Mouse (Mus musculus): ENCODE results near the gene Adora3. TPM values are rescaled to one million over a fixed set of nuclear protein-coding genes. Genes with fewer than 3 reads are reported as not detected.

The Adora3 gene
- total RNA-seq (2014; rRNA removed; ENCODE audit: low replicate concordance) (not detected in 2 replicates), polyA plus RNA-seq (2015; fragmentation: Nextera tagmentation; extraction: Ambion mirVana) (0.14 and 0.21 TPM in 2 replicates)

DNA sequence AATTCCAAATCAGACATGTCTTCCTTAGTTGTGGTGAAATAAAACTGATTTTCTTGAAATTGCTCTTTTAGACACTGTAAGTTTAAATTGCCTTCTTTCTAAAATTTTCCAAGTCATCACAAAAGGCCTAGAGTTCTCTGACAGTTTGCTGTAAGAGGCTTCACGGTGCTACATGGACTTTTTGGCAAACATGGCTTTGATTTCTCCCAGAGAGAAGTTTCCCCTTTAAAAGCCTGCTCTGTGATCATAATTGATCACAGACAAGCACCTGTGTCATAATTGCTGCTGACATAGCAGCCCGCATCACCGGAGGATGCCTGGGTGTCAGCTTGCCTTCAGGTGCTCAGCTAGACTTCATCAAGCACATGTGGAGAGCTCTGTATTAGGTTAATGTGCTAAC, at the start of gene Adora3, which contains the start of gene Tmigd3:
Gene Adora3, plus strand, starts transcription at position 301 of the 400 bp plus-strand sequence.
Gene Tmigd3, plus strand, starts transcription at position 346 of the 400 bp plus-strand sequence.
- H3K4me2 ChIP-seq (ENCODE audit: low read depth, low read length) = no peak within 1 kb of the TSS
- TF ChIP-seq EP300 (IDR thresholded peaks at IDR 0.05; ENCODE audit: low read depth) (no peak), CTCF (IDR thresholded peaks at IDR 0.05; ENCODE audit: low read depth) (no peak)
- no peaks in the 10 kb centered on the region for H3K27me3 ChIP-seq (ENCODE audit: control insufficient read depth, insufficient read depth, low read length)
- no peaks in the 10 kb centered on the region for H3K9me3 ChIP-seq (replicated peaks; ENCODE audit: control insufficient read depth, low read length)
- no peak for DNase-seq (ENCODE audit: low spot score)
- peaks cover 19% of the 10 kb centered on the region; the same call in 1 of the 2 replicates for H3K4me1 ChIP-seq (ENCODE audit: control insufficient read depth, insufficient read depth)
- no peak for ATAC-seq (ENCODE audit: insufficient read depth, low read depth)
- no peaks in the 10 kb centered on the region for H3K36me3 ChIP-seq (replicated peaks; ENCODE audit: control insufficient read depth, insufficient read depth, low read length)
- WGBS = 88% methylated on average over 3 of the region's 3 CpGs
- no peak within 1 kb of the TSS for H3K9ac ChIP-seq (replicated peaks; ENCODE audit: low read depth, low read length)
- no peak within 1 kb of the TSS for H3K27ac ChIP-seq (ENCODE audit: low read depth)
- H3K4me3 ChIP-seq (ENCODE audit: low read depth, low read length) = no peak within 1 kb of the TSS

DNA sequence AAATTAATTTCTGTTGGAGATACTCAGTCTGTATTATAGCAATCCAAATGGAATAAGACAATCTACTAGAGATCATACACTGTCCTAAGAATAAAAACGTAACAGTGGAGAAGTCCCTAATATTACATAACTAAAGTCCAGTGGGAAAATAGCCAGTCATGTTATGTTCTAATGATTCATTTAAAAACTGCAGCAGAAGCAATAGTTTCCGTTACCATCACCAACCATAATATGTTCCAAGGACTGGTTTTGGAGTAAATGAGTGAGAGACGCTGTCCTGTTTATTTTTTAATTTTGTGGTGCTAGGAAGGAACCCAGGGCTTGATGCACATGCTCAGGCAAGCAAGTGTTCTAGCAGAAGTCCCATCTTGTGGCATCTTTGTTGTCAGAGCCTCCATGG, 49.2 kb upstream of the Adora3 start:
- no peak for ATAC-seq (ENCODE audit: insufficient read depth, low read depth)
- H3K27me3 ChIP-seq (ENCODE audit: control insufficient read depth, insufficient read depth, low read length) = peaks cover 35% of the 10 kb centered on the region
- no peak overlapping the region for H3K9ac ChIP-seq (replicated peaks; ENCODE audit: low read depth, low read length)
- no peaks in the 10 kb centered on the region for H3K9me3 ChIP-seq (replicated peaks; ENCODE audit: control insufficient read depth, low read length)
- 87% methylated on average over 3 of the region's 3 CpGs for WGBS
- H3K4me3 ChIP-seq (ENCODE audit: low read depth, low read length) = no peak overlapping the region
- no peak for TF ChIP-seq CTCF (IDR thresholded peaks at IDR 0.05; ENCODE audit: low read depth)
- no peak for TF ChIP-seq EP300 (IDR thresholded peaks at IDR 0.05; ENCODE audit: low read depth)
- no peaks in the 10 kb centered on the region for H3K36me3 ChIP-seq (replicated peaks; ENCODE audit: control insufficient read depth, insufficient read depth, low read length)
- H3K4me1 ChIP-seq (ENCODE audit: control insufficient read depth, insufficient read depth) = peaks cover 23% of the 10 kb centered on the region
- H3K4me2 ChIP-seq (ENCODE audit: low read depth, low read length) = no peak overlapping the region
- no peak overlapping the region for H3K27ac ChIP-seq (ENCODE audit: low read depth)
- DNase-seq (ENCODE audit: low spot score) = no peak

DNA sequence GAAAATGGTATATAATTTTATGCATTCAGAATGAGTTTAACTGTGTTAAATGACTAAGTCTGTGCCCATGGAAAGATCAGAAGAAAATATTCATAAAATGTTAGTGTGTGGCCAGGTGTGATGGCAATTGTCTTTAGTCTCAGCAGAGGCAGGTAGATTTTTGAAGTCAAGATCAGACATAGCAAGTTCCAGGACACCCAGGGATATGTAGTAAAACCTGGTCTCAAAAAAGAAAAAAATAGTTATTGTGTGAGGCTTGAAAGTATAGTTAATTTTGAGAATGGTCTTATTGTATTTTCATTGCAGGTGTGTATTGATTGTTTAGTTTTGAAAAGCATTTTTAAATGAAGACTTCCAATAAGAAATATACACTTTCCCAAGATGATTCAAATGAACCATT, 47.0 kb upstream of the Adora3 start:
- peaks cover 19% of the 10 kb centered on the region for H3K27me3 ChIP-seq (ENCODE audit: control insufficient read depth, insufficient read depth, low read length)

DNA sequence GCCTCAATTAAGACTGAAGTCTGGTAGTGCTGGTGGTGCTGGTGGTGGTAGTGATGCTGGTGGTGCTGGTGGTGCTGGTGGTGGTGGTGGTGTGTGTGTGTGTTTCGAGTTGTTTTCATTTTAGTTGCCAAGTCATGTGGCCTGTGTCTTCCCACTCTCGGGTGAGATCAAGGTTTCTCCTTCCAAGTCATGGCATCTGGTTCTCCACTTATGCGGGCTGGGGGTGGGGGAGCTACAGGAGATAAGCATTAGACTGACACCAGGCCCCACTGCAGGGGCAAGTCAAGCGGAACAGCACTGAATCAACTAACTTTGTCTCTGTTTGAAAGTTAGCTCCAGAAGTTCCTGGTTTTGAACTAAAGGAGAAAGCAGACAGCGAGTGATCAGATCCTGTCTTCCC, 46.6 kb upstream of the Adora3 start:
- WGBS = 31% methylated on average over 5 of the region's 5 CpGs
- Histone ChIP-seq H3K4me1 (ENCODE audit: control insufficient read depth, insufficient read depth) (peaks cover 20% of the 10 kb centered on the region), H3K9ac (replicated peaks; ENCODE audit: low read depth, low read length) (no peak overlapping the region), H3K4me2 (ENCODE audit: low read depth, low read length) (no peak overlapping the region), H3K9me3 (replicated peaks; ENCODE audit: control insufficient read depth, low read length) (no peaks in the 10 kb centered on the region), H3K36me3 (replicated peaks; ENCODE audit: control insufficient read depth, insufficient read depth, low read length) (no peaks in the 10 kb centered on the region), H3K27ac (ENCODE audit: low read depth) (no peak overlapping the region; the same call in 1 of the 2 replicates), H3K4me3 (ENCODE audit: low read depth, low read length) (no peak overlapping the region), H3K27me3 (ENCODE audit: control insufficient read depth, insufficient read depth, low read length) (peaks cover 15% of the 10 kb centered on the region)
- TF ChIP-seq EP300 (IDR thresholded peaks at IDR 0.05; ENCODE audit: low read depth) (no peak), CTCF (IDR thresholded peaks at IDR 0.05; ENCODE audit: low read depth) (no peak)
- ATAC-seq (ENCODE audit: insufficient read depth, low read depth) (no peak), DNase-seq (ENCODE audit: low spot score) (no peak)

More for the DNA sequence above, 47.0 kb upstream of the Adora3 start:
- no peak overlapping the region for H3K9ac ChIP-seq (replicated peaks; ENCODE audit: low read depth, low read length)
- ATAC-seq (ENCODE audit: insufficient read depth, low read depth) = no peak
- TF ChIP-seq CTCF (IDR thresholded peaks at IDR 0.05; ENCODE audit: low read depth) (no peak), EP300 (IDR thresholded peaks at IDR 0.05; ENCODE audit: low read depth) (no peak)
- no peak for DNase-seq (ENCODE audit: low spot score)
- no peaks in the 10 kb centered on the region for H3K9me3 ChIP-seq (replicated peaks; ENCODE audit: control insufficient read depth, low read length)
- no peak overlapping the region for H3K4me3 ChIP-seq (ENCODE audit: low read depth, low read length)
- H3K36me3 ChIP-seq (replicated peaks; ENCODE audit: control insufficient read depth, insufficient read depth, low read length) = no peaks in the 10 kb centered on the region
- H3K4me2 ChIP-seq (ENCODE audit: low read depth, low read length) = no peak overlapping the region
- H3K4me1 ChIP-seq (ENCODE audit: control insufficient read depth, insufficient read depth) = peaks cover 20% of the 10 kb centered on the region
- H3K27ac ChIP-seq (ENCODE audit: low read depth) = no peak overlapping the region

DNA sequence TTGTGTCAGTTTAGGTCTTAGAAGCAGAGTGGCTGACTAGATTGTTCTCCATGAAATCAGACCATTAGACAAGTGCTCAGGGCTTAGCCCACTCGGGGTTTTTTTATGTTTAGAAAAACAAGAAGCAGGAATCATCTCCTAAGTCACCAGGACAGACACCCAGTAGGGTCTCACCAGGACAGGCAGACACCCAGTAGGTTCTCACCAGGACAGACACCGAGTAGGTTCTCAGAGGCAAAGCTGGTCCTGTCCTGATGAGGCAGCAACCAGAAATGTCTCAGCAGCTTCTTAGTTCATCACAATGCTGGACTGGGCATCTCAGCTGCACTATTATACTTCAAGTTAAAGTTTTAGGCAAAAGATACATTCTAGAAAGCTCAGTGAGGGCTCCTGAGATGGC, 46.0 kb upstream of the Adora3 start:
- Histone ChIP-seq H3K27me3 (ENCODE audit: control insufficient read depth, insufficient read depth, low read length) (peaks cover 10% of the 10 kb centered on the region), H3K9me3 (replicated peaks; ENCODE audit: control insufficient read depth, low read length) (no peaks in the 10 kb centered on the region), H3K36me3 (replicated peaks; ENCODE audit: control insufficient read depth, insufficient read depth, low read length) (no peaks in the 10 kb centered on the region), H3K4me3 (ENCODE audit: low read depth, low read length) (no peak overlapping the region), H3K9ac (replicated peaks; ENCODE audit: low read depth, low read length) (no peak overlapping the region), H3K4me1 (ENCODE audit: control insufficient read depth, insufficient read depth) (peaks cover 20% of the 10 kb centered on the region), H3K4me2 (ENCODE audit: low read depth, low read length) (no peak overlapping the region), H3K27ac (ENCODE audit: low read depth) (no peak overlapping the region; the same call in 1 of the 2 replicates)
- WGBS = 41% methylated on average over 2 of the region's 2 CpGs
- TF ChIP-seq CTCF (IDR thresholded peaks at IDR 0.05; ENCODE audit: low read depth) (no peak), EP300 (IDR thresholded peaks at IDR 0.05; ENCODE audit: low read depth) (no peak)
- DNase-seq (ENCODE audit: low spot score) (no peak), ATAC-seq (ENCODE audit: insufficient read depth, low read depth) (no peak)
